Mouse (Mus musculus): Measurements from ENCODE around the gene Neurl1a. TPM values are rescaled to one million over a fixed set of nuclear protein-coding genes. Genes with fewer than 3 reads are reported as not detected.

The Neurl1a gene
- polyA plus RNA-seq, 1 experiment, result 2.3 TPM

GRCm38 (mm10) chr19:47255919-47256318 is 77.3 kb downstream of the Neurl1a start:
- H3K36me3 ChIP-seq (ENCODE audit: control insufficient read depth, insufficient read depth, low read length), result no peaks in the 10 kb centered on the region
- H3K4me3 ChIP-seq (ENCODE audit: insufficient read depth, low read depth, low read length), result no peak overlapping the region
- no peaks in the 10 kb centered on the region for H3K4me1 ChIP-seq (ENCODE audit: control insufficient read depth, insufficient read depth, low read length)
- TF ChIP-seq POLR2A (IDR thresholded peaks at IDR 0.05; ENCODE audit: low read depth, low read length) (no peak), CTCF (conservative IDR thresholded peaks at IDR 0.05; ENCODE audit: insufficient read depth, insufficient read length, low read depth, low read length) (no peak)
- DNase-seq, result no peak
- no peak overlapping the region for H3K27ac ChIP-seq (ENCODE audit: insufficient read depth, low read depth, low read length)
- no peaks in the 10 kb centered on the region for H3K27me3 ChIP-seq (replicated peaks; ENCODE audit: control insufficient read depth, insufficient read depth, low read length)
- 51% methylated on average over 6 of the region's 6 CpGs for WGBS

GRCm38 (mm10) chr19:47259581-47259980 is 81.0 kb downstream of the Neurl1a start:
- H3K36me3 ChIP-seq (ENCODE audit: control insufficient read depth, insufficient read depth, low read length), result no peaks in the 10 kb centered on the region
- H3K4me3 ChIP-seq (ENCODE audit: insufficient read depth, low read depth, low read length), result no peak overlapping the region
- no peaks in the 10 kb centered on the region for H3K27me3 ChIP-seq (replicated peaks; ENCODE audit: control insufficient read depth, insufficient read depth, low read length)
- 17% methylated on average over 5 of the region's 5 CpGs for WGBS
- TF ChIP-seq CTCF (conservative IDR thresholded peaks at IDR 0.05; ENCODE audit: insufficient read depth, insufficient read length, low read depth, low read length) (peak; percentile 90), POLR2A (IDR thresholded peaks at IDR 0.05; ENCODE audit: low read depth, low read length) (no peak)
- H3K4me1 ChIP-seq (ENCODE audit: control insufficient read depth, insufficient read depth, low read length), result no peaks in the 10 kb centered on the region
- peak; percentile 45 for DNase-seq
- H3K27ac ChIP-seq (ENCODE audit: insufficient read depth, low read depth, low read length), result no peak overlapping the region

GRCm38 (mm10) chr19:47261196-47261595 is 82.6 kb downstream of the Neurl1a start:
- Histone ChIP-seq H3K36me3 (ENCODE audit: control insufficient read depth, insufficient read depth, low read length) (no peaks in the 10 kb centered on the region), H3K4me1 (ENCODE audit: control insufficient read depth, insufficient read depth, low read length) (no peaks in the 10 kb centered on the region), H3K4me3 (ENCODE audit: insufficient read depth, low read depth, low read length) (no peak overlapping the region), H3K27ac (ENCODE audit: insufficient read depth, low read depth, low read length) (no peak overlapping the region), H3K27me3 (replicated peaks; ENCODE audit: control insufficient read depth, insufficient read depth, low read length) (no peaks in the 10 kb centered on the region)
- WGBS, result 87% methylated on average over 8 of the region's 8 CpGs
- no peak for DNase-seq
- TF ChIP-seq POLR2A (IDR thresholded peaks at IDR 0.05; ENCODE audit: low read depth, low read length) (no peak), CTCF (conservative IDR thresholded peaks at IDR 0.05; ENCODE audit: insufficient read depth, insufficient read length, low read depth, low read length) (no peak)

GRCm38 (mm10) chr19:47263621-47264020 is 85.0 kb downstream of the Neurl1a start:
- no peaks in the 10 kb centered on the region for H3K36me3 ChIP-seq (ENCODE audit: control insufficient read depth, insufficient read depth, low read length)
- no peaks in the 10 kb centered on the region for H3K27me3 ChIP-seq (replicated peaks; ENCODE audit: control insufficient read depth, insufficient read depth, low read length)
- no peak overlapping the region for H3K27ac ChIP-seq (ENCODE audit: insufficient read depth, low read depth, low read length)
- no peak for DNase-seq
- no peak overlapping the region for H3K4me3 ChIP-seq (ENCODE audit: insufficient read depth, low read depth, low read length)
- TF ChIP-seq CTCF (conservative IDR thresholded peaks at IDR 0.05; ENCODE audit: insufficient read depth, insufficient read length, low read depth, low read length) (no peak), POLR2A (IDR thresholded peaks at IDR 0.05; ENCODE audit: low read depth, low read length) (no peak)
- whole genome bisulfite sequencing, result 92% methylated on average over 8 of the region's 8 CpGs
- no peaks in the 10 kb centered on the region for H3K4me1 ChIP-seq (ENCODE audit: control insufficient read depth, insufficient read depth, low read length)

GRCm38 (mm10) chr19:47264322-47265092 is 85.9 kb downstream of the Neurl1a start:
- H3K36me3 ChIP-seq (ENCODE audit: control insufficient read depth, insufficient read depth, low read length), result no peaks in the 10 kb centered on the region
- H3K27ac ChIP-seq (ENCODE audit: insufficient read depth, low read depth, low read length), result no peak overlapping the region
- WGBS, result 51% methylated on average over 11 of the region's 11 CpGs
- TF ChIP-seq CTCF (conservative IDR thresholded peaks at IDR 0.05; ENCODE audit: insufficient read depth, insufficient read length, low read depth, low read length) (peak; percentile 95), POLR2A (IDR thresholded peaks at IDR 0.05; ENCODE audit: low read depth, low read length) (no peak)
- H3K27me3 ChIP-seq (replicated peaks; ENCODE audit: control insufficient read depth, insufficient read depth, low read length), result no peaks in the 10 kb centered on the region
- H3K4me1 ChIP-seq (ENCODE audit: control insufficient read depth, insufficient read depth, low read length), result no peaks in the 10 kb centered on the region
- H3K4me3 ChIP-seq (ENCODE audit: insufficient read depth, low read depth, low read length), result no peak overlapping the region
- DNase-seq, result peak; percentile 73

- Histone ChIP-seq H3K36me3 (ENCODE audit: control insufficient read depth, insufficient read depth, low read length) (no peaks in the 10 kb centered on the region), H3K27ac (ENCODE audit: insufficient read depth, low read depth, low read length) (no peak overlapping the region), H3K4me3 (ENCODE audit: insufficient read depth, low read depth, low read length) (no peak overlapping the region), H3K4me1 (ENCODE audit: control insufficient read depth, insufficient read depth, low read length) (no peaks in the 10 kb centered on the region), H3K27me3 (replicated peaks; ENCODE audit: control insufficient read depth, insufficient read depth, low read length) (no peaks in the 10 kb centered on the region)
- 81% methylated on average over 18 of the region's 18 CpGs for WGBS
- DNase-seq, result no peak
- TF ChIP-seq CTCF (conservative IDR thresholded peaks at IDR 0.05; ENCODE audit: insufficient read depth, insufficient read length, low read depth, low read length), result no peak
- TF ChIP-seq POLR2A (IDR thresholded peaks at IDR 0.05; ENCODE audit: low read depth, low read length), result no peak
These were observed 87.6 kb downstream of the Neurl1a start for GRCm38 (mm10) chr19:47266070-47266801.

- H3K27me3 ChIP-seq (replicated peaks; ENCODE audit: control insufficient read depth, insufficient read depth, low read length), result no peaks in the 10 kb centered on the region
- H3K4me1 ChIP-seq (ENCODE audit: control insufficient read depth, insufficient read depth, low read length), result no peaks in the 10 kb centered on the region
- no peak for TF ChIP-seq POLR2A (IDR thresholded peaks at IDR 0.05; ENCODE audit: low read depth, low read length)
- no peak for TF ChIP-seq CTCF (conservative IDR thresholded peaks at IDR 0.05; ENCODE audit: insufficient read depth, insufficient read length, low read depth, low read length)
- no peak overlapping the region for H3K4me3 ChIP-seq (ENCODE audit: insufficient read depth, low read depth, low read length)
- no peak overlapping the region for H3K27ac ChIP-seq (ENCODE audit: insufficient read depth, low read depth, low read length)
- DNase-seq, result no peak
- no peaks in the 10 kb centered on the region for H3K36me3 ChIP-seq (ENCODE audit: control insufficient read depth, insufficient read depth, low read length)
- 82% methylated on average over 21 of the region's 21 CpGs for WGBS
These were observed 88.4 kb downstream of the Neurl1a start for GRCm38 (mm10) chr19:47267066-47267465.
